Mouse (Mus musculus) frontal cortex, postnatal 14 days (tissue): Measurements from ENCODE around the gene Vps37b.

Experiments used
- DNase-seq, 2 experiments: peaks; one replicate each; pipeline ENCODE4 v3.0.0; 2022; ENCODE audit warnings: low spot score in 2 of 2

The Vps37b gene

DNA sequence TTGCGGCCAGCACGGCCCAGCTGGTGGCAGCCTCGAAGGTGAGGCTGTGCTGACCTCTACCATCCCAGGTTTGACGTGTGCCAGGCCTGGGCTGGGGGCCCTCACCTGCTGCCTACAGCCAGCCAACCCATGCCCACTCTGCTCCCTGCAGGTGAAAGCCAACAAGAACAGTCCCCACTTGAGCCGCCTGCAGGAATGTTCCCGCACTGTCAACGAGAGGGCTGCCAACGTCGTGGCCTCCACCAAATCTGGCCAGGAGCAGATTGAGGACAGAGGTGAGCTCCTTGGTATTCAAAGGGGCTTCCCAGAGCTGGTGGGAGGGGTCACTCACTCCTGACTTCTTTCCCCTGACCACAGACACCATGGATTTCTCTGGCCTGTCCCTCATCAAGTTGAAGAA is 30.8 kb downstream of the Vps37b start:
- no peak for DNase-seq

DNA sequence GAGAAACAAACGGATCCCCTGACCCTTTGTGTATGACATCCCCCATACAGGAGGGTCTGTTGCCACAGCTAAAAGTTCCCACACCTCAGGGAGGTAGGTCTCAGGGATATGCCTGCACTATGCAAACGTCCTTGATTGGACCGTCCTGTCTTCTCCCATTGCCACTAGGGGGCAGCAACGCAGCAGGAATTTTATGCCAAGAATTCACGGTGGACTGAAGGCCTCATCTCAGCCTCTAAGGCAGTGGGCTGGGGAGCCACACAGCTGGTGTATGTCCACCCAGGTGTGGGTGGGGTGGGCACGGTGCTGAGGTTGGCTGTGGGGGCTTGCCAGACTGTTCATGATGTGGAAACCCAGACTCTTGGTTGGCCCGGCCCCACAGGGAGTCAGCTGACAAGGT is 31.2 kb downstream of the Vps37b start:
- peak; percentile 79 to 92 for DNase-seq

GRCm38 (mm10) chr5:123998370-123998769 is 33.7 kb downstream of the Vps37b start:
- DNase-seq: no peak

DNA sequence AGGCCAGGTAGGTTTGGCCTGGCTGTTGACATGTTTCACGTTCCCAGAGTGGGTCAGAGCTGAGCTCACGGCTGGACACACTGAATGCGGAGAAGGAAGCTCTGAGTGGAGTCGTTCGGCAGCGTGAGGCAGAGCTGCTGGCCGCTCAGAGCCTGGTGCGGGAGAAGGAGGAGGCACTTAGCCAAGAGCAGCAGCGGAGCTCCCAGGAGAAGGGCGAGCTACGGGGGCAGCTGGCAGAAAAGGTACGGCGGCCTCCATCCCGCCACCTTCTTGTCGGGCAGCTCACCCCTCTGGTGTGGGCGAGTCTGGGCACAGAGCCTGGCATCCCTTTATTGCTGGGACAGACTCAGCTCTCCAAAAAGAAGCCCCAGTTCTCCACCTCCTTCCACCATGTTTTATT is 34.3 kb downstream of the Vps37b start:
- DNase-seq: no peak

DNA sequence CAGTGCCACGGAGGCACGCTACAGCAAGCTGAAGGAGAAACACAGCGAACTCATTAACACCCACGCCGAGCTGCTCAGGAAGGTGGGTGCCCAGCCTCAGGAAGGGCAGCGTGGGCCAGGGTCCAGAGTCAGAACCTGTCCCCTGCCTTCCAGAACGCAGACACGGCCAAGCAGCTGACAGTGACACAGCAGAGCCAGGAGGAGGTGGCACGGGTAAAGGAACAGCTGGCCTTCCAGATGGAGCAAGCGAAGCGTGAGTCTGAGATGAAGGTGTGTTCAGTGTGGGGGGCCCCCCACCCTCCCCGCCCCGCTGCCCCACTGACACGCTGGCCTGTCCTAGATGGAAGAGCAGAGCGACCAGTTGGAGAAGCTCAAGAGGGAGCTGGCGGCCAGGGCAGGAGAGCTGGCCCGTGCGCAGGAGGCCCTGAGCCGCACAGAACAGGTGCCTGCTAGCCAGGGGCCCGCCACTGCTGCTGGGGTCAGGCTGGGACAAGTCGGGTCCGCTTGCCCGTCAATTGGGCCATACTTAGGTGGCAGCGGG is 34.8 kb downstream of the Vps37b start:
- no peak for DNase-seq

GRCm38 (mm10) chr5:123996695-123997094 is 35.4 kb downstream of the Vps37b start:
- DNase-seq: no peak

DNA sequence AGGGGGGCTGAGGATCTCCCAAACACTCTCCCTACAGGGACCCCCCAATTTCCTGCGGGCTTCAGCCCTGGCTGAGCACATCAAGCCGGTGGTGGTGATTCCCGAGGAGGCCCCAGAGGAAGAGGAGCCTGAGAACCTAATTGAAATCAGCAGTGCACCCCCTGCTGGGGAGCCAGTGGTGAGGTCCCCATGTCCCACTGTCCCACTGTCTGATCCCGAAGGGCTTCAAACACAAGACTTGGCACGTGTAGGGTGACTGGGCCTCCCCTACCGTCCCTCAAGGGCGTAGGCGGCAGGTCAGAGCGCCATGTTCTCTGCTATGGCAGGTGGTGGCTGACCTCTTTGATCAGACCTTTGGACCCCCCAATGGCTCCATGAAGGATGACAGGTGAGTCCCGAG is 35.9 kb downstream of the Vps37b start:
- DNase-seq: no peak

DNA sequence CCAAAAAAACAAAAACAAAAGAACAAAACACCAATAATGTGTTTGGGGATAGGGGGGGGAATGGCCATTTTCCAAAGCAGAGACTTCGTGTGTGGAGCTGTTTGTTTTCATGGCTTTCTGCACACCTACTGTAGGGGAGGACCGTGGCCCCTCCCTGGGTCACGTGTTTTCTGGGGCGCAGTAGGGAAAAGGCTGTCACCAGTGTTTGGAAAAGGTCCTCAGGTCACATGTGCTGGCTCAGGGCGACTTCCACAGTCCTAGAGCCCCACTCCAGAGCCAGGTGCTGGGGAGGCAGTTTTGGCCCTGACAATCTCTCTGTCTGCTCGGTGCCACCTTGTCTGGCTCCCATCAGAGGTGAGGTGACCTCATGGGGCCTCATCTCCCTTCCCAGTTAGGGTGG is 36.7 kb downstream of the Vps37b start:
- no peak for DNase-seq

DNA sequence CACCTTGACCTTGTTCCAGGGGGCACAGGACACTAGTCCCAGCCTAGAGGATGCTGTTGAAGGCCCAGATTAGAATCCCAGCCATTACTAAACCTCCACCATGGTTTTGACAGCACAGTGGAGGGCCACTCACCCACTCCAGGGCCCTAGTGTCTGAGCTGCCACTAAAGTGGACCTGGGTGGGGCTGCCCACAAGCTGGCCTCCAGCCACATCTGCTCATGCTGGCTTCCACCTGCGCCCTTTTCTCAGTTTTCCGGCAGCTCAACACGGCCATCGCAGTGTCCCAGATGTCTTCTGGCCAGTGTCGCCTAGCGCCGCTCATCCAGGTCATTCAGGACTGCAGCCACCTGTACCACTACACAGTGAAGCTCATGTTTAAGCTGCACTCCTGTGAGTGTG is 37.6 kb downstream of the Vps37b start:
- DNase-seq: no peak

GRCm38 (mm10) chr5:123993263-123994036 is 38.6 kb downstream of the Vps37b start:
- peak; percentile 66 to 73 for DNase-seq

GRCm38 (mm10) chr5:123992794-123993193 is 39.3 kb downstream of the Vps37b start:
- peak; percentile 64 to 85 for DNase-seq

GRCm38 (mm10) chr5:123992193-123992637 is 39.9 kb downstream of the Vps37b start:
- DNase-seq: no peak

GRCm38 (mm10) chr5:123991321-123991720 is 40.7 kb downstream of the Vps37b start:
- no peak for DNase-seq

DNA sequence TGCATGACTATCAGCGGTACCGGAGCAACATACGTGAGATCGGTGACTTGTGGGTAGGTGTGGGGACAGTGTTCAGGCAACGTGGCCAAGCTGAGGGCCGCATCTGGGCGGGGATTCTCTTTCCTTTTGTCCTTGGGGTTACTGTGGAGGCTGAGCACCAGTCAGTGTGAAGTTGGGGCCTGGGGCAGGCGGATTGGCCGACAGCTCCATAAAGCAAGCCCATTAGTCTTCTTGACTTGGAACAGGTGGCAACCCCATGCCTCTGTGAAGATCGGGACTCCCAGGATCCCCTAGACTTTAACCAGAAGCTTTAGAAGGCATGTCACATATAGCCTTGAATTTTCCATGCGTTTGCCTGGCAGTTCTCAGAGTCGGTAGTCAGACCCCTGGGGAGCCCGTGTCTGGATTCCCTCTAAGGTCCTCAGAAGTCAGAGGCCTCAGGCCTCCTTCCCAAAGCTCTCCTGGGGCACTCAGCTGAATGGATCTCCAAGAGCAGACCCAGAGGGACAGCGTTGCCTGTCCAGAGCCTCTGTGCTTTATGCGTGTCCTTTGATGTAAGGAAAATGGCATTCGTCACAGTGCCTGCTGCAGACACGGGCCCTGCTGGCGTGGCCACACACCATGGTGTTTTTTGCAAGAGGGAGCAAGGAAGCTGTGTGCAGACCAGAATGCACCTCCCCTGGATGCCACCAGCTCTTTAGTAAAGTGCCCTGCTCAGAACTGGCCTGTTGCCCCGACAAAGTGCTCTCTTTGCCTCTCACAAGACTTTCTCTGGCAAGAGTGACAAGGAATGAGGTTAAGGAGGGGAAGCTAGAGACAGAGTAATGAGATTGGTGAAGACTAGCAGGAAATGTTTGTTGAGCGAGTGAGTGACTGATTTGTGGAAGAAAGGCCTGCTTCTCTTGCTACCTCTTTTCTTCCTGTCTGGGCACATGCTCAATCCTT is 41.9 kb downstream of the Vps37b start:
- no peak for DNase-seq

DNA sequence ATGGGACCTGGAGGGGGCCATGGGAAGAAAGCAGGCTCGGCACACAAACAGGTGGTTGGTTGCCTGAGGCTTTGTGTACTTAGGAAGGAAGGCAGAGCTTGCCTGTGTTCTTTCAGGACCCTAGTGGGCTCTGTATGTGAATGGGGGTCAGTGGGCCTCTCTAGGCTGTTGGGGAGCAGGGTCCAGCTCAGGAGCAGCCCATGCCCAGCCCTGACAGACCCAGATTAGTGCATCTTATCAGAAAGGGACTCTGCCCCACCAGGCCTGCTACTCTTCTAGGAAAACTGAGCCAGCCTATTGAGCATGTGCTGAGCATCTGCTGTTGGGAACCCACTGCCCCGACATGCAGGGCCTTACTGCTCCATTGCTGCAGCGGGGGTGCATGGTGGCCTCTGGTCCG is 44.6 kb downstream of the Vps37b start:
- no peak for DNase-seq

GRCm38 (mm10) chr5:123986925-123987324 is 45.1 kb downstream of the Vps37b start:
- no peak for DNase-seq

DNA sequence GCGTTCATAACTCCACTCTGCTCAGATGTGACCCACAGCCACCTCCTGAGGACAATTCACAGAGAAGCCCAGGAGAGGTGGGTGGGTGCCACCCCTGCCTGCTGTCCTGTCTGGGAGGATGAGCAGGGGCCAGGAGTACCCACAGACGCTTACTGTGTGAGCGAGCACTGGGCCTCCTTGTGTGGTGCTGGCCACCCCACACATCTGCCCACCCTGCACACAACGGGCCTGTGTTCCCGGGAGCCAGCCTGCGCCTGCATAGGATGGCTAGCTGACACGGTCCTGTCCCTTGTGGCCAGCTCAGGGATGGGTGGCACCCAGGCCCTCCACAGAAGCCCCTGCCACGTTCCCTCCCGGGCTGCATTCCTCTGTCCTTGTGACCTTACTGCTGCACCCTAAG is 46.6 kb downstream of the Vps37b start:
- DNase-seq: peak in 1 of 2 experiments; percentile 31

GRCm38 (mm10) chr5:123982838-123983237 is 49.2 kb downstream of the Vps37b start:
- no peak for DNase-seq

DNA sequence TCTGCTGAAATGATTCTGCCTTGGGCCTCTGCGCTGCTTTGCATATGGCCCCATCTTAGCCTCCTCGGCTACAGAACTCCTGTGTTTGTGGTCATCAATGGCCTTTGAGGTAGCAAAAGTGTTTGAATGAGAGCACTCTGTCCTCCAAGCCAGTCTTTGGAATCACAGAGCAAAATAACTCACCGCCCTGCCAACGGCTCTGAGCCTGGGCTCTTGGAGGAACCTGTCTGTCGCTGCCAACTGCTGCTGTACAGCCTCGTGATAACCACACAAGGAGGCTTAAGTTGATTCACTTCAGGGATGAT is 50.9 kb downstream of the Vps37b start:
- peak in 1 of 2 experiments; percentile 23 for DNase-seq

GRCm38 (mm10) chr5:123980521-123981249 is 51.4 kb downstream of the Vps37b start:
- DNase-seq: no peak

DNA sequence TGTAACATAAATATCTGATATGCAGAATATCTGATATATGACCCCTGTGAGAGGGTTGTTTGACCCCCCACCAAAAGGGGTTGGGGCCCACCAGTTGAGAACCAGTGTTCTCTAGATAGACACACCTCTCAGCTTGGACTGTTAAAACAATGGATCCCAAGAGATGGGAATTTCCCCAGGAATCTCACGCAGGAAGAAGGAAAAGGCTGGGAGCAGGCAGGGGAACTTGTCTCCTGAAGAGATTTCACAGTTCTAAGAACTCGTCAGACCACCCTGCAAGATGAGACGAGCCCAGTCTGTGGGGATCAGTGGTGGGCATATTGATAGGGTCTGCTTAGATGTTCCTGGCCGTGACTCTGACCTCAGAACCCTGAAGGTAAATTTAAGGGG is 52.1 kb downstream of the Vps37b start:
- no peak for DNase-seq
